Mouse (Mus musculus) kidney, adult 2 months (tissue): Measurements from ENCODE around the gene Gabarap.

Experiments used
- CTCF ChIP-seq: fragments of 200-500 bp; conservative IDR thresholded peaks from 2 replicates; pipeline ENCODE4 v1.5.1; 2011; ENCODE audit warnings: low read depth, mild to moderate bottlenecking, control low read depth, low read length, moderate library complexity, mixed read lengths; ENCODE audit not compliant: insufficient read depth, insufficient read length
- POLR2A ChIP-seq: fragments of 200-500 bp; IDR thresholded peaks from one replicate; pipeline ENCODE4 v1.6.1; 2011; ENCODE audit warnings: low read depth, low read length, control low read depth

DNA sequence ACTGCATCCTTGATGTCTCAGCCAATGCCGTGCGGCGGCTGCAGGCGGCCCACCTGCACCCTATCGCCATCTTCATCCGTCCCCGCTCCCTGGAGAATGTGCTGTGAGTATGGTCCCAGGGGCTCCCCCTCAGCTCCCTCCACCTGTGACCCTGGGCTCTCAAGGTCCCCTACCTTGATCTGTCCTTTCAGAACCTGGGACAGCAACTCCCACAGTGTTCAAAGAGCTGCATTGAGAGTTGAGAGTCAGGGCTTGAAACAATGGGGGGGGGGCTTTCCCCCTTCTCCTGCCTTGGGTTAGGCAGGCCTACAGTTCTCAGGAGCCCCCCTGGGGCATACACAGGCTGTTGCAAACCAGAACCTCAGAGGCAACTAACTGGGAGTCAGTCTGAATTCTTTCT, 52.7 kb downstream of the Gabarap start:
- TF ChIP-seq CTCF (no peak), POLR2A (no peak)
